Comparison of ENCODE assay signal across 10 mouse cellular contexts in the genomic region with DNA sequence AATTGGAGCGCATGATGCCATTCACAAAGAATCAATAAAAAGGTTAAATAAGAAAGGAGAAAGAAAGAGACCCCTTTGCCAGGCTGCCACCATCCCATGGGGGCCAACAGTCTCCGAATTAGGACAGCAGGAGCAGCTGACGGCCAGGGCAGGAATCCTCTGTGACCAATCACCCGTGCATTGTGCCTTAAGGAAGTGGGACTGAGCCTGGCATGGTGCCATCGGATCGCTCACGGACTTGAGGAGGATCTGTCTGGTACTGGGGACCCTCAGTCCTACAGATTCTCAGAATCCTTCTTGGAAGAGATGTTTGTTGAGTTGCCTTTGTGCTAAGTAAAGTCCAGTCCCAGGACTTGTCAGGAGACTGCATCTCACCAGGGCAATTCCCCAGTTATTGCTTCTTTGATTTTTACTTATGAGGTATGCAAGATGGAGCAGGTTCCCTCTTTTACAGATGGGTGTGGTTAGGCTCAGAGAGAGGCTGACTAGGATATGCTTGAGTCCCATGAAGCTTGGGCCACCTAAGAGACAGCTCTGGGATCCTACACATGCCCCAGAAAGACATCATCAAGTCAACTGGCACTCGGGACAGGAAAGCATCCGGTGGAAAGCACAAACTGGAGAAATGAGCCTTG. TPM values are rescaled to one million over a fixed set of nuclear protein-coding genes. Genes with fewer than 3 reads are reported as not detected.
DNase-seq lines count a peak whose midpoint lies in the region; ATAC-seq and TF ChIP-seq lines count a peak whose summit lies in the region.
"Had no signal": no experiment of that assay in that cellular context is flagged by ENCODE, and none has a peak within 500 bp of the region (broad histone marks: within the 10 kb centered on the region; RNA-seq: fewer than 3 reads in every experiment).

No protein-coding gene starts in this region.

- intact Hi-C loops in heart, postnatal 10 days (cut with DNase I), result no loop called here

- H3K9me3 ChIP-seq in liver, embryonic 16.5 days (replicated peaks; ENCODE audit: control insufficient read depth, low read length), result no peaks in the 10 kb centered on the region

- ATAC-seq in liver, embryonic 16.5 days (ENCODE audit: low read depth), result no peak
- ATAC-seq: inflammation-experienced regulatory T-cells, adult 6 months; midbrain, embryonic 16.5 days had no signal

- H3K4me3 ChIP-seq in layer of hippocampus, adult 2 months, result no peak overlapping the region
- H3K4me3 ChIP-seq in liver, embryonic 16.5 days (ENCODE audit: low read depth, low read length), result no peak overlapping the region

- peak overlapping the region; percentile 46; the same call in 1 of the 2 replicates for H3K27ac ChIP-seq in layer of hippocampus, adult 2 months
- peak overlapping the region; percentile 21; the same call in 1 of the 2 replicates for H3K27ac ChIP-seq in liver, embryonic 16.5 days (ENCODE audit: low read length)

- H3K9ac ChIP-seq in liver, embryonic 16.5 days (ENCODE audit: low read depth, low read length), result no peak overlapping the region

- TF ChIP-seq CTCF in layer of hippocampus, adult 2 months (conservative IDR thresholded peaks at IDR 0.05), result no peak

- no peaks in the 10 kb centered on the region for H3K36me3 ChIP-seq in liver, embryonic 16.5 days (ENCODE audit: control insufficient read depth, insufficient read depth)

- peaks cover 19% of the 10 kb centered on the region for H3K4me1 ChIP-seq in liver, embryonic 16.5 days (ENCODE audit: control insufficient read depth, low read depth, low read length)

- 58% methylated on average over 9 of the region's 9 CpGs for WGBS in liver, embryonic 16.5 days (ENCODE audit: insufficient replicate concordance)

- peak; percentile 97 for DNase-seq in heart, adult 11 months
- no peak for DNase-seq in heart, postnatal 10 days
- DNase-seq in layer of hippocampus, adult 2 months (ENCODE audit: low spot score in 2 of 2), result no peak
- no peak for DNase-seq in layer of hippocampus, adult 11-12 months (ENCODE audit: low spot score)
- DNase-seq in MN1 (ENCODE audit: low spot score), result peak; percentile 50
- no peak for DNase-seq in thymus, adult 18-20 months
- no peak for DNase-seq in thymus, postnatal 25 days

- H3K4me2 ChIP-seq in liver, embryonic 16.5 days (ENCODE audit: low read depth, low read length), result no peak overlapping the region

- no peaks in the 10 kb centered on the region for H3K27me3 ChIP-seq in liver, embryonic 16.5 days (ENCODE audit: control insufficient read depth, insufficient read depth, low read depth, low read length)

RNA-seq across cellular contexts. Expression of gene Tbc1d22a, which starts 12.4 kb away (rescaled TPM):
- total RNA-seq in heart, postnatal 10 days (2021), result 10 to 100 TPM; 19.0 to 23.1 TPM
- 10 to 100 TPM; 33.2 to 34.7 TPM for total RNA-seq in layer of hippocampus, adult 2 months (2021)
- polyA plus RNA-seq in liver, embryonic 16.5 days (2015; fragmentation: Nextera tagmentation; extraction: Ambion mirVana), result 6.8 and 8.1 TPM in 2 replicates

RNA-seq across cellular contexts. Expression of gene Cerk, which starts 15.9 kb away (rescaled TPM):
- total RNA-seq in heart, postnatal 10 days (2021), result 10 to 100 TPM; 40.4 to 45.9 TPM
- total RNA-seq in layer of hippocampus, adult 2 months (2021), result 10 to 100 TPM; 41.6 to 43.0 TPM
- 4.7 and 4.8 TPM in 2 replicates for polyA plus RNA-seq in liver, embryonic 16.5 days (2015; fragmentation: Nextera tagmentation; extraction: Ambion mirVana)

Comparison
In these comparisons a context has a peak if more than half of its experiments do, and no peak if none do; other contexts are left out.
1. DNase-seq: peak in heart, adult 11 months (single experiment) and MN1 (single experiment); none in heart, postnatal 10 days (0 of 2), layer of hippocampus, adult 2 months (0 of 2), layer of hippocampus, adult 11-12 months (single experiment), thymus, adult 18-20 months (0 of 2) and thymus, postnatal 25 days (single experiment).